Mouse (Mus musculus) heart, adult 2 months (tissue): ENCODE results near the gene Gpr62.

ENCODE experiments used
- CTCF ChIP-seq: fragments of 200-600 bp; IDR thresholded peaks from 2 replicates; pipeline ENCODE4 v1.8.1; 2022; ENCODE audit warnings: antibody characterized with exemption, mild to moderate bottlenecking, moderate library complexity
- POLR2A ChIP-seq: fragments of 200-500 bp; IDR thresholded peaks from 2 replicates; pipeline ENCODE4 v1.6.1; 2011; ENCODE audit warnings: mild to moderate bottlenecking, low read depth, low read length, control low read depth; ENCODE audit not compliant: insufficient read depth

GRCm38 (mm10) chr9:106447951-106448350 is 17.8 kb downstream of the Gpr62 start:
- no peak for TF ChIP-seq POLR2A
- TF ChIP-seq CTCF = no peak
